Comparison of ENCODE assay signal across 10 mouse cellular contexts in genomic region chr15:89532924-89533842, GRCm38 (mm10). TPM values are rescaled to one million over a fixed set of nuclear protein-coding genes. Genes with fewer than 3 reads are reported as not detected.
DNase-seq lines count a peak whose midpoint lies in the region; ATAC-seq and TF ChIP-seq lines count a peak whose summit lies in the region.
"Had no signal": no experiment of that assay in that cellular context is flagged by ENCODE, and none has a peak within 500 bp of the region (broad histone marks: within the 10 kb centered on the region; RNA-seq: fewer than 3 reads in every experiment).

No protein-coding gene starts in this region.

- no peak for TF ChIP-seq CTCF in lung, embryonic 14.5 days (IDR thresholded peaks at IDR 0.05; ENCODE audit: low read depth)
- TF ChIP-seq CTCF in intestine, postnatal 0 days (IDR thresholded peaks at IDR 0.05; ENCODE audit: low read depth): no peak

- H3K9me3 ChIP-seq in lung, embryonic 14.5 days (ENCODE audit: low read depth, low read length): no peaks in the 10 kb centered on the region
- H3K9me3 ChIP-seq in embryonic facial prominence, embryonic 14.5 days (ENCODE audit: control insufficient read depth, low read length): no peaks in the 10 kb centered on the region
- no peaks in the 10 kb centered on the region for H3K9me3 ChIP-seq in intestine, postnatal 0 days (ENCODE audit: control insufficient read depth)
- no peaks in the 10 kb centered on the region for H3K9me3 ChIP-seq in stomach, embryonic 15.5 days

- WGBS in lung, embryonic 14.5 days: 74% methylated on average over 23 of the region's 23 CpGs
- 72% methylated on average over 23 of the region's 23 CpGs for WGBS in embryonic facial prominence, embryonic 14.5 days
- 83% methylated on average over 23 of the region's 23 CpGs for WGBS in intestine, postnatal 0 days
- WGBS in stomach, embryonic 15.5 days: 85% methylated on average over 23 of the region's 23 CpGs

- no peak for DNase-seq in lung, embryonic 14.5 days
- DNase-seq in lung, postnatal 10 days: no peak
- DNase-seq in embryonic facial prominence, embryonic 14.5 days (ENCODE audit: low spot score): no peak
- no peak for DNase-seq in Muller cell, postnatal 12 days (ENCODE audit: inconsistent ontology term)
- DNase-seq in thymus, postnatal 0 days (ENCODE audit: low spot score): no peak
- DNase-seq: heart, postnatal 14 days; thymus, postnatal 14 days had no signal

- H3K36me3 ChIP-seq in lung, embryonic 14.5 days (ENCODE audit: insufficient read depth): peaks cover 16% of the 10 kb centered on the region; the same call in 1 of the 2 replicates
- H3K36me3 ChIP-seq in embryonic facial prominence, embryonic 14.5 days (ENCODE audit: control insufficient read depth, insufficient read depth, low read length): peaks cover 10% of the 10 kb centered on the region
- H3K36me3 ChIP-seq in intestine, postnatal 0 days (ENCODE audit: control insufficient read depth, insufficient read depth): no peaks in the 10 kb centered on the region
- H3K36me3 ChIP-seq in stomach, embryonic 15.5 days: no peaks in the 10 kb centered on the region

- H3K27me3 ChIP-seq in lung, embryonic 14.5 days (ENCODE audit: insufficient read depth, low read length): no peaks in the 10 kb centered on the region
- H3K27me3 ChIP-seq in embryonic facial prominence, embryonic 14.5 days (replicated peaks; ENCODE audit: control insufficient read depth, insufficient read depth, low read length): no peaks in the 10 kb centered on the region
- H3K27me3 ChIP-seq in intestine, postnatal 0 days (replicated peaks; ENCODE audit: control insufficient read depth, insufficient read depth, low read length): no peaks in the 10 kb centered on the region
- H3K27me3 ChIP-seq in stomach, embryonic 15.5 days (replicated peaks): no peaks in the 10 kb centered on the region

- no peak overlapping the region for H3K4me3 ChIP-seq in lung, embryonic 14.5 days (ENCODE audit: low read depth, low read length)
- H3K4me3 ChIP-seq in embryonic facial prominence, embryonic 14.5 days (ENCODE audit: low read depth, low read length): peak overlapping the region; percentile 20
- no peak overlapping the region for H3K4me3 ChIP-seq in intestine, postnatal 0 days (ENCODE audit: low read depth, low read length)
- no peak overlapping the region for H3K4me3 ChIP-seq in stomach, embryonic 15.5 days (replicated peaks)

- no peak overlapping the region for H3K9ac ChIP-seq in lung, embryonic 14.5 days
- H3K9ac ChIP-seq in embryonic facial prominence, embryonic 14.5 days (ENCODE audit: low read depth, low read length): peak overlapping the region; percentile 34
- no peak overlapping the region for H3K9ac ChIP-seq in intestine, postnatal 0 days (ENCODE audit: low read depth, low read length)
- no peak overlapping the region for H3K9ac ChIP-seq in stomach, embryonic 15.5 days

- no peaks in the 10 kb centered on the region for H3K4me1 ChIP-seq in lung, embryonic 14.5 days (ENCODE audit: insufficient read depth)
- H3K4me1 ChIP-seq in embryonic facial prominence, embryonic 14.5 days (ENCODE audit: control insufficient read depth, insufficient read depth, low read length): no peaks in the 10 kb centered on the region
- H3K4me1 ChIP-seq in intestine, postnatal 0 days (replicated peaks; ENCODE audit: control insufficient read depth, insufficient read depth, low read length): no peaks in the 10 kb centered on the region
- 0 out of 2 replicates have a peak, but pooled peaks cover 4% of the 10 kb centered on the region for H3K4me1 ChIP-seq in stomach, embryonic 15.5 days

- H3K27ac ChIP-seq in lung, embryonic 14.5 days (ENCODE audit: low read depth): no peak overlapping the region
- H3K27ac ChIP-seq in embryonic facial prominence, embryonic 14.5 days (replicated peaks; ENCODE audit: low read depth, low read length): no peak overlapping the region
- no peak overlapping the region for H3K27ac ChIP-seq in intestine, postnatal 0 days (ENCODE audit: low read depth, low read length)
- no peak overlapping the region for H3K27ac ChIP-seq in stomach, embryonic 15.5 days

- ATAC-seq in lung, embryonic 14.5 days (ENCODE audit: insufficient read depth): no peak
- ATAC-seq in embryonic facial prominence, embryonic 14.5 days (ENCODE audit: low read depth): peak; percentile 44
- no peak for ATAC-seq in intestine, postnatal 0 days
- ATAC-seq in stomach, embryonic 15.5 days (ENCODE audit: insufficient read depth, low FRiP score, low read depth): 0 out of 2 replicates have a peak, but pooled peaks have one; percentile 16
- ATAC-seq: Patski had no signal

- H3K4me2 ChIP-seq in lung, embryonic 14.5 days: peak overlapping the region; percentile 26; the same call in 1 of the 2 replicates
- H3K4me2 ChIP-seq in embryonic facial prominence, embryonic 14.5 days (ENCODE audit: low read depth, low read length): peak overlapping the region; percentile 41
- H3K4me2 ChIP-seq in intestine, postnatal 0 days (replicated peaks; ENCODE audit: low read depth): peak overlapping the region; percentile 13
- H3K4me2 ChIP-seq in stomach, embryonic 15.5 days: peak overlapping the region; percentile 13; the same call in 1 of the 2 replicates

RNA-seq across cellular contexts. Expression of gene Shank3, which starts 33.8 kb away (rescaled TPM):
- polyA plus RNA-seq in lung, embryonic 14.5 days (2014; fragmentation: Nextera tagmentation; extraction: Ambion mirVana): 3.2 and 3.9 TPM in 2 replicates
- polyA plus RNA-seq in embryonic facial prominence, embryonic 14.5 days (2014; fragmentation: Nextera tagmentation; extraction: Ambion mirVana): 1.9 and 2.0 TPM in 2 replicates
- polyA plus RNA-seq in intestine, postnatal 0 days (2015; fragmentation: Nextera tagmentation; extraction: Ambion mirVana): 0.51 and 0.73 TPM in 2 replicates
- 1.7 and 1.9 TPM in 2 replicates for polyA plus RNA-seq in stomach, embryonic 15.5 days (2015; fragmentation: Nextera tagmentation; extraction: Ambion mirVana)
- 0.23 and 0.39 TPM in 2 replicates for polyA plus RNA-seq in thymus, postnatal 0 days (2015; fragmentation: Nextera tagmentation; extraction: Ambion mirVana)

RNA-seq across cellular contexts. Expression of gene Acr, which starts 34.9 kb away (rescaled TPM):
- 0.16 TPM in 1 of 2 replicates, not detected in the other for polyA plus RNA-seq in lung, embryonic 14.5 days (2014; fragmentation: Nextera tagmentation; extraction: Ambion mirVana)
- polyA plus RNA-seq in embryonic facial prominence, embryonic 14.5 days (2014; fragmentation: Nextera tagmentation; extraction: Ambion mirVana): 0.22 and 0.38 TPM in 2 replicates
- 0.10 and 0.14 TPM in 2 replicates for polyA plus RNA-seq in intestine, postnatal 0 days (2015; fragmentation: Nextera tagmentation; extraction: Ambion mirVana)
- 0.14 and 0.23 TPM in 2 replicates for polyA plus RNA-seq in stomach, embryonic 15.5 days (2015; fragmentation: Nextera tagmentation; extraction: Ambion mirVana)
- polyA plus RNA-seq in thymus, postnatal 0 days (2015; fragmentation: Nextera tagmentation; extraction: Ambion mirVana): not detected in 2 replicates
- polyA plus RNA-seq: Patski had no signal

RNA-seq across cellular contexts. Expression of gene Arsa, which starts 56.0 kb away (rescaled TPM):
- 12.7 and 14.2 TPM in 2 replicates for polyA plus RNA-seq in lung, embryonic 14.5 days (2014; fragmentation: Nextera tagmentation; extraction: Ambion mirVana)
- polyA plus RNA-seq in embryonic facial prominence, embryonic 14.5 days (2014; fragmentation: Nextera tagmentation; extraction: Ambion mirVana): 18.5 and 20.7 TPM in 2 replicates
- polyA plus RNA-seq in intestine, postnatal 0 days (2015; fragmentation: Nextera tagmentation; extraction: Ambion mirVana): 32.0 and 36.2 TPM in 2 replicates
- polyA plus RNA-seq in stomach, embryonic 15.5 days (2015; fragmentation: Nextera tagmentation; extraction: Ambion mirVana): 18.8 TPM in 2 replicates
- 9.0 and 9.4 TPM in 2 replicates for polyA plus RNA-seq in thymus, postnatal 0 days (2015; fragmentation: Nextera tagmentation; extraction: Ambion mirVana)

RNA-seq across cellular contexts. Expression of gene Rabl2, which starts 58.5 kb away (rescaled TPM):
- 53.8 and 55.3 TPM in 2 replicates for polyA plus RNA-seq in lung, embryonic 14.5 days (2014; fragmentation: Nextera tagmentation; extraction: Ambion mirVana)
- 44.4 and 45.7 TPM in 2 replicates for polyA plus RNA-seq in embryonic facial prominence, embryonic 14.5 days (2014; fragmentation: Nextera tagmentation; extraction: Ambion mirVana)
- polyA plus RNA-seq in intestine, postnatal 0 days (2015; fragmentation: Nextera tagmentation; extraction: Ambion mirVana): 7.1 and 7.6 TPM in 2 replicates
- polyA plus RNA-seq in stomach, embryonic 15.5 days (2015; fragmentation: Nextera tagmentation; extraction: Ambion mirVana): 34.6 and 37.6 TPM in 2 replicates
- polyA plus RNA-seq in thymus, postnatal 0 days (2015; fragmentation: Nextera tagmentation; extraction: Ambion mirVana): 13.0 and 15.7 TPM in 2 replicates

Comparison
In these comparisons a context has a peak if more than half of its experiments do, and no peak if none do; other contexts are left out.
1. ATAC-seq: peak in embryonic facial prominence, embryonic 14.5 days (single experiment) and stomach, embryonic 15.5 days (single experiment); none in lung, embryonic 14.5 days (single experiment) and intestine, postnatal 0 days (single experiment).
2. Peak in every context shown above with its lines, with median percentiles within 50 percentile points of each other: H3K4me2 ChIP-seq.